Mouse (Mus musculus) E14TG2a.4 (cell line): ENCODE measurements around the gene Mybbp1a.

Experiments
- CTCF ChIP-seq: conservative IDR thresholded peaks from 2 replicates; pipeline ENCODE4 v1.5.1; 2014; ENCODE audit warnings: low read length
- NANOG ChIP-seq: IDR thresholded peaks from 2 replicates; pipeline ENCODE4 v1.6.1; 2014; ENCODE audit warnings: borderline replicate concordance, low read length, mixed read lengths
- POU5F1 ChIP-seq: IDR thresholded peaks from 2 replicates; pipeline ENCODE4 v1.6.1; 2014; ENCODE audit warnings: low read length, borderline replicate concordance

- TF ChIP-seq CTCF = no peak
- TF ChIP-seq POU5F1 = no peak
- no peak for TF ChIP-seq NANOG
Measured at GRCm38 (mm10) chr11:72393669-72394068, 47.5 kb upstream of the Mybbp1a start.
